Mouse (Mus musculus): ENCODE measurements around the gene Slc12a8.

Gene Slc12a8

DNA sequence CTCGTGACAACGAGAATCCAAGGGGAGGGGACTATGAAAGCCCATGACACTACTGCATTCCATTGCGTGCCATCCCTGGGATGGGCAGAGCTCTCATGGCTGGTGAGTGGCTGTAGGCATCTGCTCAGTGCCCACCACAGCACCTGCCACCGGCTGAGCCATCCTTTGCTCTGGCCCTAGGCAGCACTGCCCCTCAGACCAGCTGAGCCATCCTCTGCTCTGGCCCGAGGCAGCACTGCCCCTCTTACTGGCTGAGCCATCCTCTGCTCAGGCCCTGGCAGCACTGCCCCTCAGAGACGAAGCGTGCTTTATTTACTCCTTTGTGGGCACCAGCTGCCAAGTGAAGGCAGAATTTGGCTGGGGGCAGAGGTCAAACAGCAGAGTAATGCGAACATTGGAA lies 94.2 kb downstream of the Slc12a8 start:
- DNase-seq (ENCODE audit: low read depth, low spot score): no peak

DNA sequence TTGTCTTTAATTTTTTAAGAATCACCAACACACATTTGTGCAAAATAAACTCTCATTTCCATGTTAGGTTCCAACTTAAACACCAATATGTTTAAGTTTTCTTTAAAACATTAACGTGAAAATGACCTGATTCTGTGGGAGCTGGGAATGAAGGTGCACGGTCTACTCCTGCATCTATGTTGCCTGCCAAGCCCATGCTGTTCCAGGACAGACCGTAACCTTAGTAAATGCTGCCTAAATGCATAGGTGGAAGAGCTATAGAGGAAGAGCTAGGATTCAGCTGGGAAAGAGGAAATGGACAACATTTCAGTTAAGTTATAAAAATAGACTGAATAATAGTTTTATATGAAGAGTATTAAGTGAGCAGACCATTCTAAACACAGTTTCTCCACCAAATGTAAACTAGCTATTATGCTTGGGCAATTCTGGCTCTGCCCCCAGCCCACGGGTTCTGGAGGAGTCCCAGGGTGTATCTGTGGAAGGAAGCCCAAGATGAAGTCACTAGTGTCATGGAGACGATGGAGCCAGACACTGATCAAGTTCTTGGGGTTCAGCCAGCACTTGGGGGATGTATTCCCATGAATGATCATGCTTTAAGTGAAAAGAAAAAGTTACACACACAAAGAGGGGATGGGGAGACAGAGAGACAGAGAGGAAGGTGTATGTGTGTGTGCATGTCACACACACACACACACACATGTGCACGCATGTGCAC lies 95.1 kb downstream of the Slc12a8 start:
- DNase-seq (ENCODE audit: low read depth, low spot score): no peak

GRCm38 (mm10) chr16:33615986-33616385 lies 98.9 kb downstream of the Slc12a8 start:
- DNase-seq (ENCODE audit: low read depth, low spot score): no peak

GRCm38 (mm10) chr16:33621836-33622235 lies 104.7 kb downstream of the Slc12a8 start:
- no peak for DNase-seq (ENCODE audit: low read depth, low spot score)

- DNase-seq (ENCODE audit: low read depth, low spot score): no peak
Measured at GRCm38 (mm10) chr16:33624586-33624985, 107.5 kb downstream of the Slc12a8 start.

DNA sequence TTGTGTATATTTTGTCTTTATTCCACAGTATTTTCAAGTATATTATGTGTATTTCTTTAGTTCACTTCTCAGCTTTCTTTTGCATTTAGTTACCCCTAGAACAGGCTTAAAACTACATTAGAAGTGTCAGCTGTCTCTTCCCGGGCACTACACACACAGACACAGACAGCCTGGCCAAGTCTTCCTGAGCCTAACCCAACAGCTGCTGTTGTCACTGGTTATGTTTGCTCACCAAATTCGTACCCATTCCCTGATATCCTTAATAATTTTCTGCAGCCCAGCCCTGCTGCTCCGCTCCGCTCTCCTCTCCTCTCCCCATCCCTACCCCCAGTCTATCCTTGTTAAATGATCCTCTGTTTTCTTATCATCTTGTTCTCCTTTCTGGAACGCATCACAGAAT lies 112.4 kb downstream of the Slc12a8 start:
- no peak for DNase-seq (ENCODE audit: low read depth, low spot score)

DNA sequence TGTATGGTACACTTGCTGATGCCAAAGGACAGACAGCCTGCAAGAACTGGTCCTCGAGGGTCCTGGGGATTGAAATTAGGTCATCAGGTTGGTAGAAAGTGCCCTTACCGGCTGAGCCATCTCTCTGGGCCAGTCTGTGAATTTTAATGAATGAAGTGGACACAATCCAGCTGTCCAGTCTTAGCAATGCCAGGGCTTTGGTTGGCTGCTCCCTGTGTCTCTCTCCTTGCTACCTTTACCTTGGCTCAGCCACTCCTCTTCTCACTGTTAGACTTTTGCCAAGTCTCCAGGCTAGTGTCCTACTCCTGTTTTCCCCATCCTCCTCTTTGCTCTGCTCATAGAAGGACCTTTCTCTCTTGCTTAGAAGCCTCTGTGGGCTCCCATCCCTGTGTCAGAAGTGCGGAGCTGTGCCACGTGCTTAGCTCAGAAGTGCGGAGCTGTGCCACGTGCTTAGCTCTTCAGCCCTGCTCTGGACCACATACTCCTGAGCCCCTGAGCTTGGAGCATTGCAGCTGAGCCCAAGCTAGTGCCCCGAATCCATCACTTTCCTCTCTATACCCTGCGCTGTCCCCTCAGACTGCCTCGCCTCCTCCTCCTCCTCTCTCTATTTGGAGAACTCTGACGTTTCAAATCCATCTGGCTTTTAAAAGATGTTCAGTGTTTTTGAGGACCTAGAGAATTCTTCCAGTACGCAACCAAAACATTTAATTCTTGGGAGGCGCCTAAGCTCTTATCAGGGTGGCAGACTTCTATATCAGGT lies 118.9 kb downstream of the Slc12a8 start:
- DNase-seq (ENCODE audit: low read depth, low spot score): no peak

DNA sequence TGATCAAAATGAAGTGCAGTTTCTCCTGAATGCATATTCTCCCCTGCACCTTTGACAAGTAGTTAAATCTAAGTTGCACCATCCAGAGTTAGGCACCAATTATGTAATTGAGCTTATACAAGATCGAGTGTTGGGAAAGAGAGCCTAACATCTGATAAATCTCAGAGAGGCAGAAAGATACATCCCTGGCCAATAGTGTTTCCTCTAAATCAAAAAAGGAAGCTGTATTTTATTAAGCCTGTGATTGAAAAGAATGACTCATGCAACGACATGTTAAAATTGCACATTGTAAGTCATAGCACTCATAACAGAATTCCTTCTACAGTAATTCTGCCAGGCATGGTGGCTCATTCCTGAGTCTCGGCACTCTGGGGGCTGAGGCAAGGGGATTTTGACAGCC lies 124.7 kb downstream of the Slc12a8 start:
- DNase-seq (ENCODE audit: low read depth, low spot score): peak; percentile 62

DNA sequence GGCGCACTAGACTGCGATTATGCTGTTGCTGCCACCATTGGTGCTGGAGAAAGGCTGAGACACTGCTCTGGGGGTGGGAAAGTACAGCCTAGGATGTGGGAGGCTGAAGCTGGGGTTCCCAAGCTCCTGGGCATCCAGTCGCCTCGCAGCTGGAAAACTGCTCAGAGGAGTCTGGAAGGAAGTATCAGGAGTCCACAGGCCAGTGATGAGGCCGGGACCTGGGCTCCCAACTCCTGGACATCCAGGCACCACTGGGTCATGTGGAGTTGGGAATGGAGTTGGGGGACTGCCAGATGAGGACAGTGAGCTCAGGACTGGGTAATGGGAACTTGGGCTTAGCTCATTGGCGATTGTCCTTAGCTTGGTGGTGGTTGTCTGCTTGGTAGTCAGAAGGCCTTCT lies 136.0 kb downstream of the Slc12a8 start:
- no peak for DNase-seq (ENCODE audit: low read depth, low spot score)

GRCm38 (mm10) chr16:33655443-33655842 lies 138.3 kb downstream of the Slc12a8 start:
- DNase-seq (ENCODE audit: low read depth, low spot score): no peak

GRCm38 (mm10) chr16:33657191-33657590 lies 140.1 kb downstream of the Slc12a8 start:
- DNase-seq (ENCODE audit: low read depth, low spot score): no peak

DNA sequence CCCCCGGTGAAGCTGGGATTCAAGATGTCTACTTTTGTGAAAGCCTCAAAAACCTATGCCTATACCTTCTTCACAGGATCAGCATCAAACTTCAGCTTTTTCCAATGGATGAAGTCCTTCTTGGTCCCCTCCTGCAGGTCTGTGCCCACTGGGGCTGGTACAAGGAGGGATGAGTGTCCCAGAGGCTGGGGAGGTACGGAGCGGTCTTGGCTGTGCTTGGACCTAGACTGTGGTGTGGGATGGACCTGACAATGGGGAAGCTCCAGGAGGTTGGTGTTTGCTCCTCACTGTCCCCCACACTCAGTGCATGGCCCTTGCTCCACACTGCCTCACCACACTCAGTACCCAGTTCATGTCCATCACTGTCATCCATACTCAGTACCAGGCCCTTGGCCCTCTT lies 141.0 kb downstream of the Slc12a8 start:
- no peak for DNase-seq (ENCODE audit: low read depth, low spot score)

GRCm38 (mm10) chr16:33659521-33659920 lies 142.4 kb downstream of the Slc12a8 start:
- DNase-seq (ENCODE audit: low read depth, low spot score): no peak

- peak; percentile 89 for DNase-seq (ENCODE audit: low read depth, low spot score)
Measured at GRCm38 (mm10) chr16:33660125-33660524, 143.0 kb downstream of the Slc12a8 start.

GRCm38 (mm10) chr16:33662841-33663240 lies 145.7 kb downstream of the Slc12a8 start:
- no peak for DNase-seq (ENCODE audit: low read depth, low spot score)

DNA sequence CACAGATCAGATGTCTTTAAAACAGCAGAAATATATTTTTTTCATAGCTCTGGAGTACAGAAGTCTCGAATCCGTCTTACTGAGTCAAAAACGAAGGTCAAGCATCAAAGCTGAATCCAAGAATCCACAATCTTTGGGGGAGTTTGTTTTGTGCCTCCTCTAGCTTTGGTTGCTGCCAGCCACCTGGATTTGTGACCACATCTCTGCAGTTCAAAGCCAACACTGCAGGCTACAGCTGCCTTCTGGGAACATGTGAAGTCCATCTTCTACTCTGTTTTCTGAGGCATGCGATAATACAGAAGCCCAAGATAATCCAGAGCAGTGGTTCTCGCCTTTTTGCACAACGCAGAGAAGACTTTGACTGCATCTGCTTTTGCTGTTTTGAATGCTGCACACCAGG lies 149.1 kb downstream of the Slc12a8 start:
- peak; percentile 52 for DNase-seq (ENCODE audit: low read depth, low spot score)

DNA sequence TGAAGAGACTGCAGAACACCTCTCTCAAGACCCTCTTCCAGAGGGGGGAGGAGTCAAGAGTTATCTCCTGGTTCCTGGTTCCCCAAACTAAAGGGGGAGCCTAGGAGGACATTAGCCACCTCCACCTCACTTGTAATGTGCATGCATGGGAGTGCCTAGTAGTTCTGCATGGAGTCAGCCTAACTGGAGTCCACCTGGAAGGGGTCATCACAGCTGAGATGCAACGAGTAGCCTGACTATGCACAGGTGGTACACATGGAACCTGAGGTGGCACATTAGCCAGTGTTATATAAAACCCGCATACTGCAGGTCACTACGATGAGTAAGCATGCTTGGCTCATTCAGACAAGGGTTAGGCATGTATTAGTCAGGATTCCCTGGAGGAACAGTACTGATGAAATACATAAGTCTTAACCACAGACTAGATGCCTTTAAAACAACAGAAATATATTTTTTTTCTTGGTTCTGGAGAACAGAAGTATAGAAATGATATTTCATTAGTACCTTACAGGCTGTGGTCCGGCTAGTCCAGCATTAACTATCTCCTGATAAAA lies 149.9 kb downstream of the Slc12a8 start:
- peak; percentile 97 for DNase-seq (ENCODE audit: low read depth, low spot score)

GRCm38 (mm10) chr16:33668448-33668847 lies 151.3 kb downstream of the Slc12a8 start:
- DNase-seq (ENCODE audit: low read depth, low spot score): no peak

DNA sequence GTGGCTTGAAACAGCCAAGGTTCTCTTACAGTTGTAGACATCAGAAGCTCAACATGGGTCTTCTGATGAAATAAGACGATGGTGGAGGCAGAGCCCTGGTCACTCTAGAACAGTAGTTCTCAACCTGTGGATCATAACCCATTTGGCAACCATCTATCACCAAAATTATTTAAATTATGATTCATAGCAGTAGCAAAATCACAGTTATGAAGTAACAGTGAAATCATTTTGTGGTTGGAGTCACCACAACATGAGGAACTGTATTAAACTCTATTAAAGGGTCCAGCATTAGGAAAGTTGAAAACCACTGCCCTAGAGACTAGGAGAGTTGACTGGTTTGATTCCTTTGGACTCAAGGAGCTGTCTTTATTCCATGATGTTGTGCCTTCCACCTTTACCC lies 151.9 kb downstream of the Slc12a8 start:
- peak; percentile 56 for DNase-seq (ENCODE audit: low read depth, low spot score)

DNA sequence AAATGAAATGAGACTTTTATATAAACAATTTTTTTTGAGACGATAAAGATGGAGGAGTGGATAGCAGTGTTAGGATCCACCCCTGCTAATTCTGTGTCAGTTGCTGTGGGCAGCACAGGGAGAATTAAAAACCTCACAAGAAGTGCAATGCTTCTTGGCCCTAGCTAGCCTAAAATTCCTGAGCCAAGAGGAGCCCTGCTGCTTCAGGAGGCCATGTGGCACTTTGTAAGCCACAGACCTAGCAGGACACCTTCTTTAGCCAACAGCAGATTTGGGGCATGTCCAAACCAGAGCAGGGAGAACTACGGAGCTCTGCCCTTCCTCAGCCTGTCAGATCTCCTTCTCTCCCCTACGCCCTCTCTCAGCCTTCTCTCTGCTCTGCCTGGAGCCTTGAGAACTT lies 153.2 kb downstream of the Slc12a8 start:
- peak; percentile 45 for DNase-seq (ENCODE audit: low read depth, low spot score)

DNA sequence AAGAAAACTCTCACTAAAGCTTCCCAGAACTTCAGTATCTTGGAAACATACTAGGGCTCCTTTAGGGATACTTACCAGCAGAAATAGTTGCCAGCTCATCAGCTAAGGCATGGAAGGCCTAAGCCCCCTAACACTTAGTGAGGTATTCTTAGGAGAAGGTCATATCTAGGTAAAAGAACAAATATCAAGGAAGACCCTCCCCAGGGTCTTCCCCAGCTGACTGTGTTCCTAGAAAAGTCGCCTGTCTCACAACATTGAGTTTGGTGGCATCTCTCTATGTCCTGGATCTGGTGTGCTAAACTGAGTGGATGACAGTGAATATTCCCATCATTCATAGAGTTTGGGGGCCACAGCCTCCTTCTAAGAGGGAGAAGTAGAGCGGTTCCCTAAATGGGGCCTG lies 153.8 kb downstream of the Slc12a8 start:
- DNase-seq (ENCODE audit: low read depth, low spot score): no peak

GRCm38 (mm10) chr16:33672188-33672587 lies 155.1 kb downstream of the Slc12a8 start:
- DNase-seq (ENCODE audit: low read depth, low spot score): no peak

DNA sequence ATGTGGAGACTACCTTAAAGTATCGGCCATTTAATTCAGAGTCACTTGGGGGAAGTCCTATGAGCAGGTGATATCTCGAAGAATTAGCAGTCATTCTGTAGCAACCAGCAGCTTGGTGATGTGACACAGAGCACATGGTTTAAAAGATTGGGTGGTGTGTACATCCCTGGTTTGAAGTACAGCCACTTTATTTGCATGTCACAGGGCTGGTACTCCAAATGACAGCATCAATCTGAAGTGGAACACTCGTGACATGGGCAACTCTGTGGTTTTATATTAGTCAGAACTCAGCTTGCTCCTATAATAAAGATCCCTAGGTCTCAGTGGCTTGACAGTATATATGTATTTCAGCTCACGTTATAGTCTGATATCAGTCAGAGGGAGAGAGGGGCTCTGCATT lies 155.5 kb downstream of the Slc12a8 start:
- DNase-seq (ENCODE audit: low read depth, low spot score): no peak
